Mouse (Mus musculus) inflammation-experienced regulatory T-cells, adult 6 months (primary cell): ENCODE measurements around the gene Cog5. TPM values are rescaled to one million over a fixed set of nuclear protein-coding genes. Genes with fewer than 3 reads are reported as not detected.

Experiments
- ATAC-seq: one replicate; pipeline ENCODE4 v1.8.0; 2017
- polyA plus RNA-seq, 3 experiments: library from polyadenylated mRNA; unstranded; fragments of 100-300 nt; shearing (Covaris generic); gene quantifications; one replicate each; pipeline ENCODE4 v1.2.1; 2017

Cog5 gene
- polyA plus RNA-seq, 3 experiments from 2014 or later, result 32.7 to 61.8 (median 41.8) TPM

GRCm38 (mm10) chr12:31712233-31712632 is 57.6 kb downstream of the Cog5 start:
- no peak for ATAC-seq

GRCm38 (mm10) chr12:31712727-31713126 is 58.1 kb downstream of the Cog5 start:
- ATAC-seq, result no peak

- ATAC-seq, result no peak
Measured at GRCm38 (mm10) chr12:31713600-31713999, 58.9 kb downstream of the Cog5 start, which contains the start of gene Gpr22. Gpr22 (minus strand) TSS chr12:31713947.

- no peak for ATAC-seq
Measured at GRCm38 (mm10) chr12:31714070-31714469, 59.4 kb downstream of the Cog5 start.

- ATAC-seq, result no peak
Measured at GRCm38 (mm10) chr12:31719586-31720275, 65.1 kb downstream of the Cog5 start.

GRCm38 (mm10) chr12:31724576-31724975 is 69.9 kb downstream of the Cog5 start:
- ATAC-seq, result no peak

GRCm38 (mm10) chr12:31725511-31726275 is 71.0 kb downstream of the Cog5 start:
- ATAC-seq, result no peak

- ATAC-seq, result no peak
Measured at GRCm38 (mm10) chr12:31726707-31727106, 72.0 kb downstream of the Cog5 start.

GRCm38 (mm10) chr12:31730126-31730525 is 75.5 kb downstream of the Cog5 start:
- ATAC-seq, result no peak

GRCm38 (mm10) chr12:31734616-31735015 is 79.9 kb downstream of the Cog5 start:
- ATAC-seq, result no peak

GRCm38 (mm10) chr12:31747301-31747700 is 92.6 kb downstream of the Cog5 start:
- ATAC-seq, result no peak

GRCm38 (mm10) chr12:31749846-31750245 is 95.2 kb downstream of the Cog5 start:
- no peak for ATAC-seq

GRCm38 (mm10) chr12:31754465-31754864 is 99.8 kb downstream of the Cog5 start:
- ATAC-seq, result no peak

- peak; percentile 87 for ATAC-seq
Measured at GRCm38 (mm10) chr12:31755885-31756755, 101.5 kb downstream of the Cog5 start.

- no peak for ATAC-seq
Measured at GRCm38 (mm10) chr12:31773612-31774011, 118.9 kb downstream of the Cog5 start.

- no peak for ATAC-seq
Measured at GRCm38 (mm10) chr12:31784291-31784690, 129.6 kb downstream of the Cog5 start.

GRCm38 (mm10) chr12:31788530-31788929 is 133.9 kb downstream of the Cog5 start:
- ATAC-seq, result no peak

GRCm38 (mm10) chr12:31806410-31807154 is 151.9 kb downstream of the Cog5 start:
- no peak for ATAC-seq

GRCm38 (mm10) chr12:31818051-31818461 is 163.4 kb downstream of the Cog5 start:
- ATAC-seq, result no peak

- ATAC-seq, result no peak
Measured at GRCm38 (mm10) chr12:31819096-31819495, 164.4 kb downstream of the Cog5 start.

GRCm38 (mm10) chr12:31819520-31819919 is 164.9 kb downstream of the Cog5 start:
- no peak for ATAC-seq

- no peak for ATAC-seq
Measured at GRCm38 (mm10) chr12:31823671-31824070, 169.0 kb downstream of the Cog5 start.
